Comparison of ENCODE assay signal across 7 mouse cellular contexts in genomic region chr7:34390111-34390833, GRCm38 (mm10). TPM values are rescaled to one million over a fixed set of nuclear protein-coding genes. Genes with fewer than 3 reads are reported as not detected.
A peak's percentile ranks its signal among the peaks of the same experiment; 100 is the strongest.
DNase-seq lines count a peak whose midpoint lies in the region; ATAC-seq lines count a peak whose summit lies in the region.

No protein-coding gene starts in this region.

- peaks cover 12% of the 10 kb centered on the region for H3K36me3 ChIP-seq in megakaryocyte, embryonic 14.5 days (replicated peaks; ENCODE audit: low read length)
- no peaks in the 10 kb centered on the region for H3K36me3 ChIP-seq in embryonic facial prominence, embryonic 13.5 days
- 0 out of 2 replicates have a peak, but pooled peaks cover 11% of the 10 kb centered on the region for H3K36me3 ChIP-seq in heart, embryonic 14.5 days (ENCODE audit: control insufficient read depth, insufficient read depth, low read length)
- H3K36me3 ChIP-seq in liver, embryonic 12.5 days, result peaks cover 15% of the 10 kb centered on the region; the same call in 1 of the 2 replicates

- no peaks in the 10 kb centered on the region for H3K27me3 ChIP-seq in megakaryocyte, embryonic 14.5 days (replicated peaks)
- no peaks in the 10 kb centered on the region for H3K27me3 ChIP-seq in embryonic facial prominence, embryonic 13.5 days
- no peaks in the 10 kb centered on the region for H3K27me3 ChIP-seq in heart, embryonic 14.5 days (ENCODE audit: control insufficient read depth, insufficient read depth, low read length)
- H3K27me3 ChIP-seq in liver, embryonic 12.5 days (replicated peaks), result no peaks in the 10 kb centered on the region

- whole genome bisulfite sequencing in embryonic facial prominence, embryonic 13.5 days, result 10% methylated on average over 18 of the region's 18 CpGs
- WGBS in heart, embryonic 14.5 days, result 7% methylated on average over 18 of the region's 18 CpGs
- WGBS in liver, embryonic 12.5 days (ENCODE audit: insufficient replicate concordance), result 11% methylated on average over 18 of the region's 18 CpGs

- H3K4me3 ChIP-seq in megakaryocyte, embryonic 14.5 days (replicated peaks), result peak overlapping the region; percentile 99
- peak overlapping the region; percentile 92 for H3K4me3 ChIP-seq in embryonic facial prominence, embryonic 13.5 days
- peak overlapping the region; percentile 72 to 93 for H3K4me3 ChIP-seq in heart, embryonic 14.5 days (ENCODE audit: control insufficient read depth in 1 of 2, insufficient read depth in 1 of 2, low read depth in 1 of 2, low read length in 2 of 2)
- H3K4me3 ChIP-seq in liver, embryonic 12.5 days, result peak overlapping the region; percentile 92

- H3K27ac ChIP-seq in embryonic facial prominence, embryonic 13.5 days, result peak overlapping the region; percentile 99
- H3K27ac ChIP-seq in heart, embryonic 14.5 days (replicated peaks in 1 of 2; ENCODE audit: control insufficient read depth in 1 of 2, insufficient read depth in 1 of 2, low read depth in 2 of 2, low read length in 2 of 2), result peak overlapping the region; percentile 95 to 98
- peak overlapping the region; percentile 99 for H3K27ac ChIP-seq in liver, embryonic 12.5 days

- peak overlapping the region; percentile 99 for H3K9ac ChIP-seq in embryonic facial prominence, embryonic 13.5 days
- H3K9ac ChIP-seq in heart, embryonic 14.5 days (ENCODE audit: low read length), result peak overlapping the region; percentile 100
- H3K9ac ChIP-seq in liver, embryonic 12.5 days, result peak overlapping the region; percentile 98

- ATAC-seq in megakaryocyte, adult 5-6 weeks (ENCODE audit: poor library complexity, severe bottlenecking), result no peak
- no peak for ATAC-seq in embryonic facial prominence, embryonic 13.5 days (ENCODE audit: insufficient number of reproducible peaks, insufficient read depth, low FRiP score, low TSS enrichment, low read depth)
- ATAC-seq in heart, embryonic 14.5 days (ENCODE audit: insufficient number of reproducible peaks, insufficient read depth, low FRiP score, low read depth), result no peak
- no peak for ATAC-seq in liver, embryonic 12.5 days

- peak overlapping the region; percentile 90 for H3K4me2 ChIP-seq in embryonic facial prominence, embryonic 13.5 days
- peak overlapping the region; percentile 69 for H3K4me2 ChIP-seq in heart, embryonic 14.5 days (ENCODE audit: low read length)
- H3K4me2 ChIP-seq in liver, embryonic 12.5 days, result peak overlapping the region; percentile 75

- no peaks in the 10 kb centered on the region for H3K9me3 ChIP-seq in megakaryocyte, embryonic 14.5 days
- H3K9me3 ChIP-seq in embryonic facial prominence, embryonic 13.5 days, result no peaks in the 10 kb centered on the region
- H3K9me3 ChIP-seq in heart, embryonic 14.5 days (ENCODE audit: control insufficient read depth, low read length), result no peaks in the 10 kb centered on the region
- H3K9me3 ChIP-seq in liver, embryonic 12.5 days (replicated peaks), result no peaks in the 10 kb centered on the region

- peak; percentile 32 for DNase-seq in yolk sac, embryonic 10.5 days (ENCODE audit: low spot score)
- DNase-seq in adrenal gland, adult 18-20 months (ENCODE audit: low spot score in 2 of 2), result no peak

- H3K4me1 ChIP-seq in megakaryocyte, embryonic 14.5 days, result peaks cover 40% of the 10 kb centered on the region
- peaks cover 31% of the 10 kb centered on the region for H3K4me1 ChIP-seq in embryonic facial prominence, embryonic 13.5 days
- peaks cover 9 to 32% of the 10 kb centered on the region in 2 experiments for H3K4me1 ChIP-seq in heart, embryonic 14.5 days (ENCODE audit: control insufficient read depth in 2 of 2, insufficient read depth in 2 of 2, low read length in 2 of 2)
- peaks cover 33% of the 10 kb centered on the region for H3K4me1 ChIP-seq in liver, embryonic 12.5 days

RNA-seq across cellular contexts. Expression of gene Lsm14a, which starts 2.8 kb away (rescaled TPM):
- 3.0 and 16.9 TPM in 2 replicates for polyA plus RNA-seq in megakaryocyte, embryonic 14.5 days (2012; ENCODE audit: insufficient read depth, low replicate concordance)
- total RNA-seq in megakaryocyte, adult 5-6 weeks (2015), result 118 and 135 TPM in 2 replicates
- 85.4 and 90.6 TPM in 2 replicates for total RNA-seq in megakaryocyte, adult 5-6 weeks (2017)
- 96.6 and 98.6 TPM in 2 replicates for polyA plus RNA-seq in embryonic facial prominence, embryonic 13.5 days (2015; fragmentation: Nextera tagmentation; extraction: Ambion mirVana)
- polyA plus RNA-seq in heart, embryonic 14.5 days (2014; fragmentation: Nextera tagmentation; extraction: Ambion mirVana), result 32.4 and 40.0 TPM in 2 replicates
- 64.1 and 64.3 TPM in 2 replicates for polyA plus RNA-seq in liver, embryonic 12.5 days (2016; fragmentation: Nextera tagmentation; extraction: Ambion mirVana)
- 100 to 1,000 TPM in 1 of 2 experiments, 10 to 100 TPM in 1; 94.9 to 101 TPM for total RNA-seq in adrenal gland, adult 18-20 months (2021)
